Mouse (Mus musculus) lung, adult 2 months (tissue): ENCODE data around the gene Shq1.

Source experiments
- CTCF ChIP-seq: fragments of 200-500 bp; IDR thresholded peaks from 2 replicates; pipeline ENCODE4 v1.5.1; 2011; ENCODE audit warnings: mild to moderate bottlenecking, low read length, control low read depth; ENCODE audit not compliant: insufficient read depth
- POLR2A ChIP-seq: fragments of 200-500 bp; IDR thresholded peaks from 2 replicates; pipeline ENCODE4 v1.6.1; 2011; ENCODE audit warnings: low read depth, mild to moderate bottlenecking, control low read depth, low read length, borderline replicate concordance; ENCODE audit errors: extremely low read depth

- no peak for TF ChIP-seq POLR2A
- TF ChIP-seq CTCF = no peak
Measured at GRCm38 (mm10) chr6:100707557-100707956, 36.6 kb upstream of the Shq1 start.
